ENCODE assay signal across 13 mouse cellular contexts in genomic region chrX:57277560-57278335, GRCm38 (mm10).
DNase-seq lines count a peak whose midpoint lies in the region; ATAC-seq and TF ChIP-seq lines count a peak whose summit lies in the region.
"Had no signal": no experiment of that assay in that cellular context is flagged by ENCODE, and none has a peak within 500 bp of the region (broad histone marks: within the 10 kb centered on the region; RNA-seq: fewer than 3 reads in every experiment).

No protein-coding gene starts in this region.

- WGBS in heart, embryonic 16.5 days, result 25% methylated on average over 6 of the region's 6 CpGs

- peak overlapping the region; percentile 38; the same call in 1 of the 2 replicates for H3K9ac ChIP-seq in heart, embryonic 16.5 days (ENCODE audit: low read length)
- H3K9ac ChIP-seq: stomach, embryonic 15.5 days had no signal

- intact Hi-C loops in gastrocnemius, postnatal 36 days (cut with DNase I), result no loop called here

- no peak overlapping the region; the same call in 1 of the 2 replicates for H3K4me3 ChIP-seq in heart, embryonic 16.5 days (ENCODE audit: low read length)
- no peak overlapping the region for H3K4me3 ChIP-seq in layer of hippocampus, adult 2 months
- H3K4me3 ChIP-seq: stomach, embryonic 15.5 days had no signal

- TF ChIP-seq CTCF in layer of hippocampus, adult 2 months (conservative IDR thresholded peaks at IDR 0.05), result no peak

- no peaks in the 10 kb centered on the region for H3K27me3 ChIP-seq in heart, embryonic 16.5 days (ENCODE audit: control insufficient read depth, insufficient read depth, low read length)
- H3K27me3 ChIP-seq: stomach, embryonic 15.5 days had no signal

- H3K4me1 ChIP-seq in heart, embryonic 16.5 days (ENCODE audit: control insufficient read depth, insufficient read depth, low read length), result peaks cover 15% of the 10 kb centered on the region
- H3K4me1 ChIP-seq: stomach, embryonic 15.5 days had no signal

- no peaks in the 10 kb centered on the region for H3K9me3 ChIP-seq in heart, embryonic 16.5 days (replicated peaks; ENCODE audit: control insufficient read depth, low read length)
- H3K9me3 ChIP-seq: stomach, embryonic 15.5 days had no signal

- H3K4me2 ChIP-seq in heart, embryonic 16.5 days (ENCODE audit: low read depth, low read length), result peak overlapping the region; percentile 18; the same call in 1 of the 2 replicates
- H3K4me2 ChIP-seq: stomach, embryonic 15.5 days had no signal

- ATAC-seq in heart, embryonic 16.5 days (replicated peaks; ENCODE audit: extremely low read depth, insufficient read depth, low FRiP score), result peak; percentile 90
- ATAC-seq: forebrain, embryonic 14.5 days; intestine, embryonic 16.5 days had no signal

- H3K27ac ChIP-seq in heart, embryonic 16.5 days (ENCODE audit: low read length), result peak overlapping the region; percentile 91
- no peak overlapping the region for H3K27ac ChIP-seq in layer of hippocampus, adult 2 months
- H3K27ac ChIP-seq: stomach, embryonic 15.5 days had no signal

- H3K36me3 ChIP-seq in heart, embryonic 16.5 days (ENCODE audit: control insufficient read depth, insufficient read depth), result no peaks in the 10 kb centered on the region; the same call in 1 of the 2 replicates
- H3K36me3 ChIP-seq: stomach, embryonic 15.5 days had no signal

- DNase-seq in embryo, embryonic 9.5 days (ENCODE audit: extremely low spot score), result peak; percentile 1
- no peak for DNase-seq in embryo, embryonic 10 days (ENCODE audit: low spot score)
- peak; percentile 23 for DNase-seq in ovary, adult 18-20 months (ENCODE audit: low spot score)
- no peak for DNase-seq in ovary, postnatal 14 days (ENCODE audit: low spot score)
- peak; percentile 7 for DNase-seq in lung, postnatal 25 days (ENCODE audit: low spot score)
- no peak for DNase-seq in gastrocnemius, postnatal 36 days
- DNase-seq in layer of hippocampus, adult 2 months (ENCODE audit: low spot score in 2 of 2), result no peak
- DNase-seq: cerebellum, adult 8-10 months; retina, postnatal 1 day had no signal

Comparison
In these comparisons a context has a peak if more than half of its experiments do, and no peak if none do; other contexts are left out.
1. DNase-seq: peak in embryo, embryonic 9.5 days (single experiment), ovary, adult 18-20 months (single experiment) and lung, postnatal 25 days (single experiment); none in embryo, embryonic 10 days (single experiment), ovary, postnatal 14 days (single experiment), gastrocnemius, postnatal 36 days (0 of 2) and layer of hippocampus, adult 2 months (0 of 2).